Mouse (Mus musculus): ENCODE measurements at regions not wholly inside any gene's neighbourhood (a gene's known extent, or its start where the extent isn't known, plus 50 kb on each side); places are given as distances from the start of the nearest gene placed in this dataset.

DNA sequence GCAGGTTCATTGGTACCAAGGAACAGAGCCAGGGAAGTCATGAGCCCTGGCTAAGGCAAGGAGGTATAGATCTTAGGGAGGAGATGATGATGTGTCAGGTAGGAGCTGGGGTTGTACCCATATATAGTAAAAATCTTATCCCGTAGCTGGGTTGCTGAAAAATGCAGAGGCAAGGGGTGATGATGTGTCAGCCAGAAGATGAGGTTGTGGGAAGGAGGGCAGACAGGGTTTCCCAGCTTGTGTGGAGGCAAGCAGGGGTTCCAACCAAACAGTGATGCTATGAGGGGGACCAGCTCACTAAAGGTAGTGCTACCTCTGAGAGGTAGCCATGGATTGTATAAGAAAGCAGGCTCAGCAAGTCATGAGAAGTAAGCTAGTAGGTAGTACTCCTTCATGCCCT lies 90.5 kb upstream of the N4bp1 start:
- TF ChIP-seq POLR2A (IDR thresholded peaks at IDR 0.05; ENCODE audit: low read depth, low read length) (no peak), CTCF (conservative IDR thresholded peaks at IDR 0.05 in 1 of 2, IDR thresholded peaks at IDR 0.05 in 1 of 2; ENCODE audit: low read depth in 2 of 2, low read length in 2 of 2) (no peak), ETS1 (conservative IDR thresholded peaks at IDR 0.05; ENCODE audit: low read depth, low read length) (no peak), ZC3H11A (IDR thresholded peaks at IDR 0.05; ENCODE audit: low read depth, low read length) (no peak), MAX (IDR thresholded peaks at IDR 0.05; ENCODE audit: low read length) (no peak), ZKSCAN1 (IDR thresholded peaks at IDR 0.05; ENCODE audit: borderline replicate concordance, low read depth, low read length) (no peak), ZNF384 (IDR thresholded peaks at IDR 0.05; ENCODE audit: low read depth, low read length) (no peak), GABPA (IDR thresholded peaks at IDR 0.05; ENCODE audit: insufficient replicate concordance, low read depth, low read length) (no peak), EP300 (IDR thresholded peaks at IDR 0.05; ENCODE audit: low read length) (no peak)
